Mouse (Mus musculus) ES-Bruce4 (cell line): ENCODE results near the gene Mrpl20. TPM values are rescaled to one million over a fixed set of nuclear protein-coding genes. Genes with fewer than 3 reads are reported as not detected.
"Not testable (repeated sequence)": the region's sequence is repeated elsewhere in the genome, so short reads cannot be mapped to it uniquely, and the experiment has no call there.

Experiments
- H3K27ac ChIP-seq: 2 replicates; pipeline ENCODE4 v1.5.1; 2012; ENCODE audit warnings: low read length, inconsistent platforms; ENCODE audit not compliant: insufficient read depth
- H3K27me3 ChIP-seq: 2 replicates; pipeline ENCODE4 v1.6.1; 2012; ENCODE audit warnings: mild to moderate bottlenecking, low read length, inconsistent platforms; ENCODE audit not compliant: control insufficient read depth, poor library complexity, insufficient read depth, severe bottlenecking
- H3K36me3 ChIP-seq: 2 replicates; pipeline ENCODE4 v1.6.1; 2012; ENCODE audit warnings: inconsistent platforms, mild to moderate bottlenecking, low read length, moderate library complexity; ENCODE audit not compliant: control insufficient read depth, poor library complexity, insufficient read depth, severe bottlenecking
- H3K4me1 ChIP-seq: one replicate; pipeline ENCODE4 v1.8.1; 2011; ENCODE audit warnings: low read length; ENCODE audit not compliant: control insufficient read depth, insufficient read depth
- H3K4me3 ChIP-seq: 2 replicates; pipeline ENCODE4 v1.5.1; 2011; ENCODE audit warnings: low read depth, mild to moderate bottlenecking, low read length
- H3K9ac ChIP-seq: 2 replicates; pipeline ENCODE4 v1.6.1; 2012; ENCODE audit warnings: low read depth, mild to moderate bottlenecking, inconsistent platforms; ENCODE audit not compliant: poor library complexity, severe bottlenecking
- H3K9me3 ChIP-seq: replicated peaks from 2 replicates; pipeline ENCODE4 v1.6.1; 2012; ENCODE audit warnings: mild to moderate bottlenecking, low read length, inconsistent platforms; ENCODE audit not compliant: control insufficient read depth, poor library complexity, insufficient read depth, severe bottlenecking
- CTCF ChIP-seq: IDR thresholded peaks from one replicate; pipeline ENCODE4 v1.8.1; 2011; ENCODE audit warnings: low read depth, low read length
- EP300 ChIP-seq: IDR thresholded peaks from 2 replicates; pipeline ENCODE4 v1.6.1; 2011; ENCODE audit warnings: low read depth, low read length; ENCODE audit not compliant: insufficient read depth
- POLR2A ChIP-seq: IDR thresholded peaks from one replicate; pipeline ENCODE4 v1.8.1; 2011; ENCODE audit warnings: low read length; ENCODE audit not compliant: insufficient read depth
- polyA plus RNA-seq: library from polyadenylated mRNA; stranded (reverse); fragments of >200 nt; gene quantifications from 2 replicates; pipeline ENCODE4 v1.2.4, GENCODE M21; 2011; ENCODE audit warnings: low read depth; ENCODE audit not compliant: missing spikeins, insufficient read depth, insufficient read length

Gene Mrpl20
- polyA plus RNA-seq, 1 experiment, result 82.8 TPM

DNA sequence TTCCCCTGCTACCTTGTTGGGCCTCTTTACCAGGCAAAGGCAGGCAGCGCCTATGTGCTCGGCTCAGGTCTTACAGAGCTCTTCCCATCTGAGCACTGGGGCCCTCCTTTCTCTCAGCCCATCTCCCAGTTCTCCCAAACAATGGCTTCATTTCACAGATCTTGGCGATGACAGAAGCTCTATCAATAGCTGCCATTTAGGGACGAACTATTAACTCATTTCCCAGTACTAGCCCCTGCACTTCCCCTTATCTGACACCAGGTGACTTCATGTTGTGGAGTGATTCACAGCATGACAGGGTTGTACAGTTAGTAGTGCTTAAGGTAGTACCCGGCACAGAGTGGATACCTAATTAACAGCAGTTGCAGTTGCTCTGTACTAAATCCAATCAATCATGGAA, 16.9 kb upstream of the Mrpl20 start, which contains the start of gene Tmem88b:
Tmem88b (minus strand) TSS at position 56 of the 400 bp plus-strand sequence.
- Histone ChIP-seq H3K27ac (no peak within 1 kb of the TSS), H3K4me1 (no peaks in the 10 kb centered on the region), H3K9ac (peak within 1 kb of the TSS; percentile 59; the same call in 1 of the 2 replicates), H3K27me3 (no peaks in the 10 kb centered on the region), H3K36me3 (no peaks in the 10 kb centered on the region), H3K4me3 (no peak within 1 kb of the TSS), H3K9me3 (no peaks in the 10 kb centered on the region)
- no peak for TF ChIP-seq CTCF
- no peak for TF ChIP-seq POLR2A
- no peak for TF ChIP-seq EP300

DNA sequence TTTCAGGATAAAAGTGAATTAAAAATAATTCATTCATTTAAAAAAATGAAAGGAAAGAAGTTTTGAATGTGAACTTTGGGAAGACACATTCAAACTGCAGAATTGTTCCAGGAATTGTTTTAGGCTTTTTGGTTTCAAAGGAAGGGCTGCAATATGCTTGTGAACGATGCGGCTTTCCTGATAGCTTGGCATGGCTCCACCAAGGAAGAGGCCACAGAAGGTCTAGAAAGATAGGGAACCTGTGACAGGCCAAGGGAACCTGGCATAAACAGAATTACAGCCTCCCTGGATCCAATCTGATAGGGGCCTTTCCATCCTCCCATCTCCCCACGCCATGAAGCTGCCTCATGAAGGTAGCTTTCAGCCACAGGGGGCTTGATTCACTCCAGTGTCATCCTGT, 14.4 kb upstream of the Mrpl20 start:
- Histone ChIP-seq H3K36me3 (no peaks in the 10 kb centered on the region), H3K9ac (no peak overlapping the region), H3K4me1 (no peaks in the 10 kb centered on the region), H3K27ac (no peak overlapping the region), H3K4me3 (no peak overlapping the region), H3K9me3 (no peaks in the 10 kb centered on the region), H3K27me3 (no peaks in the 10 kb centered on the region)
- TF ChIP-seq CTCF (no peak), EP300 (no peak), POLR2A (no peak)

DNA sequence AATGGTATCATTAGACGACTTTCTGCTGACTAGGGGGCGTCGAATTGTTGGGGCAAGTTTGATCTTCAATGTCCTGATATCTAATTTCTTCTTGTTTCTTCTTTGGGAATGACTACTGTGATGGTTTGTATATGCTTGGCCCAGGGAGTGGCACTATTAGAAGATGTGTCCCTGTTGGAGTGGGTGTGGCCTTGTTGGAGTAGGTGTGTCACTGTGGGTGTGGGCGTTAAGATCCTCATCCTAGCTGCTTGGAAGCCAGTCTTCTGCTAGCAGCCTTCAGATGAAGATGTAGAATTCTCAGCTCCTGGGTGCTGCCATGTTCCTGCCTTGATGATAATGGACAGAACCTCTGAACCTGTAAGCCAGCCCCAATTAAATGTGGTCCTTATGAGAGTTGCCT, 13.8 kb upstream of the Mrpl20 start:
- H3K4me1 ChIP-seq, H3K4me3 ChIP-seq: not testable (repeated sequence)

DNA sequence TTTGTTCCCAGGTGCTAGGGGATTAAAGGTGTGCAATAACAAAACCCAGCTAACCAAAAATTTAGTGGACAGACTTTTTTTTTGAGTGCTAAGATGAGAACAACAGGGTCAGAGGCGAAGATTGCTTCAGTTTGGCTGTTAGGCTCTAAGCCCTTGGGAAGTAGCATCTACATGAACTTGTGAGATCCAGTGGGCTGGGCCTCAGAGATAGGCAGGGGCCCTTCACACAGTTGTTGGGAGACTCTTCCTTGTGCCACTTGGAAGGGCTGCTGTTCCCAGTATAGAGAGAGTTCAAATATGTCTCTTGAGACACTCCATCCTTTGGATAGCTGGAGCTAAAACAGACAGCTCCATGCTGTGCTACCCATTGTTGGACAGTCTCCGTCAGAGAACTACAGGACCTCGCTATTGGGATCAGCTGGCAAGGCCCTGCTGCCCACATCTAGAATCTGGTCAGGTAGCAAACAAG, 12.6 kb upstream of the Mrpl20 start, which contains the start of gene Ankrd65:
Ankrd65 (plus strand) TSS at position 419 of the 469 bp plus-strand sequence.
- H3K36me3 ChIP-seq, result no peaks in the 10 kb centered on the region
- H3K4me3 ChIP-seq, result no peak within 1 kb of the TSS
- no peaks in the 10 kb centered on the region for H3K9me3 ChIP-seq
- H3K27ac ChIP-seq, result no peak within 1 kb of the TSS
- TF ChIP-seq CTCF (no peak), POLR2A (no peak), EP300 (no peak)
- H3K4me1 ChIP-seq, result no peaks in the 10 kb centered on the region
- no peaks in the 10 kb centered on the region for H3K27me3 ChIP-seq
- no peak within 1 kb of the TSS for H3K9ac ChIP-seq

More for the DNA sequence above, 13.8 kb upstream of the Mrpl20 start:
- H3K27me3 ChIP-seq, H3K9me3 ChIP-seq, H3K27ac ChIP-seq, H3K9ac ChIP-seq, H3K36me3 ChIP-seq: not testable (repeated sequence)

DNA sequence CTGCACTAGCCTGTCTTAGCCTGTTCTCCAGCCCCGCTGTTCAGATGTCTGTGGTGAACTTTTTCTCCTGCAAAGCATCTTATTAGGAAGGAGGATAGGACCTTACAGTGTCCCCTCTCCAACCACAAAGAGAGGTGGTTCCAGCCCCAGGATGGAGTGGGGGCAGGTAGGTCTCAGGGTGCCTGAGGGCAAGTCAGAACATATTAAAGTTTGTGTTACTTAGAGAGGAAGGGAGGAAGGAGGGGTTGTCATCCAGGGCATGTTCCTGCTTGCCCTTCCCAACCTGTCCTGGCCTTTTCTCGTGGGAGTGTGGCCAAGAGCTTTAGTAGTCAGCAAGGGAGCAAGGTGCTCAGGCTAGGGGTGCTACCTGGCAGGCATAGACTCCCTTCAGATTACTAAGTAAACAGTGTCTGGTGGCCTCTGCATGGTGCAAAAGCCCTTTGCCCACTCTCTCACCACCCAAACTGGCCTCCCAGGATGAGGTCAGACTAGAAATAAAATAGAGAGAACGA, 12.0 kb upstream of the Mrpl20 start:
- no peak for TF ChIP-seq CTCF
- no peak for TF ChIP-seq EP300
- no peak for TF ChIP-seq POLR2A
- Histone ChIP-seq H3K4me1 (no peaks in the 10 kb centered on the region), H3K36me3 (no peaks in the 10 kb centered on the region), H3K9me3 (no peaks in the 10 kb centered on the region), H3K9ac (no peak overlapping the region), H3K27me3 (no peaks in the 10 kb centered on the region), H3K27ac (no peak overlapping the region), H3K4me3 (no peak overlapping the region)

DNA sequence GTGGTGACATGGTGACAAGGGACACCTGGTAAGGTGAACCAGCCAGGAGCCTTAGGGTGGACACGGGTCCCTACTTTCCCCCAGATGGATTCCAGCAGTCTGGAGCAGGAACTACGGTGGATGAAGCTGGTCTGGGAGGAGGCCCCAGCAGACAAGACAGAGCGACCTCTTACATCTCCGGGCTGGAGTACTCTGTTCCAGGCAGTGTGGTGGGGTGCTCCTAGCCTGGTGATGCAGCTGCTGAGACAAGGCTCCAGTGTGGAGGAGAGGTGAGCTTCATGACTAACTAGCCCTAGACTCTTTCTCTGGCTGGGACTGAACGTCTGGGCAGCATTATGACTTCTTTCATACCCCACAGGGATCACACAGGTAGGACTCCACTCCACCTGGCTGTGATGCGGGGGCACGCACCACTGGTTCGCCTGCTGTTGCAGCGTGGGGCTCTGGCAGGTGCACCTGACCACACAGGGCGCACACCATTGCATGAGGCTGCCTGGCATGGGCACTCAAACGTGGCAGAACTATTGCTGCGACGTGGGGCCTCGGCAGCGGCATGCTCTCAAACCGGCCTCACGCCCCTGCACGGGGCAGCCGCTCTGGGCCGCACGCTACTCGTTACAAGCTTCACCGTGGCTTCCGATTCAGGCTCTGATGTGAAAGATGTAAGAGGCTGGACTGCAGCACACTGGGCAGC, 11.3 kb upstream of the Mrpl20 start:
- Histone ChIP-seq H3K9ac (no peak overlapping the region), H3K4me3 (peak overlapping the region; percentile 19), H3K9me3 (no peaks in the 10 kb centered on the region), H3K27me3 (no peaks in the 10 kb centered on the region), H3K36me3 (no peaks in the 10 kb centered on the region), H3K27ac (no peak overlapping the region), H3K4me1 (no peaks in the 10 kb centered on the region)
- TF ChIP-seq EP300 (no peak), POLR2A (no peak), CTCF (no peak)
